Mouse (Mus musculus): ENCODE data around the gene Psma6. TPM values are rescaled to one million over a fixed set of nuclear protein-coding genes. Genes with fewer than 3 reads are reported as not detected.

Gene Psma6
- polyA plus RNA-seq, 1 experiment, result 119 TPM

GRCm38 (mm10) chr12:55397544-55398239 is 13.7 kb downstream of the Psma6 start:
- WGBS, result 47% methylated on average over 9 of the region's 9 CpGs
- Histone ChIP-seq H3K4me3 (replicated peaks; ENCODE audit: control insufficient read depth, low read depth, low read length) (peak overlapping the region; percentile 63), H3K27ac (ENCODE audit: control insufficient read depth, insufficient read depth, low read depth, low read length, poor library complexity) (peak overlapping the region; percentile 91), H3K4me1 (ENCODE audit: control insufficient read depth, insufficient read depth, low read length) (peaks cover 7% of the 10 kb centered on the region)
- TF ChIP-seq CTCF (IDR thresholded peaks at IDR 0.05; ENCODE audit: control insufficient read depth, insufficient read depth, low read length) (no peak), POLR2A (IDR thresholded peaks at IDR 0.05; ENCODE audit: borderline replicate concordance, control insufficient read depth, low read depth, low read length) (no peak)

GRCm38 (mm10) chr12:55398240-55399127 is 14.5 kb downstream of the Psma6 start:
- Histone ChIP-seq H3K27ac (ENCODE audit: control insufficient read depth, insufficient read depth, low read depth, low read length, poor library complexity) (peak overlapping the region; percentile 91), H3K4me3 (replicated peaks; ENCODE audit: control insufficient read depth, low read depth, low read length) (peak overlapping the region; percentile 84), H3K4me1 (ENCODE audit: control insufficient read depth, insufficient read depth, low read length) (peaks cover 7% of the 10 kb centered on the region)
- WGBS, result 1% methylated on average over 51 of the region's 51 CpGs
- TF ChIP-seq CTCF (IDR thresholded peaks at IDR 0.05; ENCODE audit: control insufficient read depth, insufficient read depth, low read length) (no peak), POLR2A (IDR thresholded peaks at IDR 0.05; ENCODE audit: borderline replicate concordance, control insufficient read depth, low read depth, low read length) (peak; percentile 77; the same call in 1 of the 2 replicates)

- under 1% methylated on average over 20 of the region's 20 CpGs for WGBS
- TF ChIP-seq POLR2A (IDR thresholded peaks at IDR 0.05; ENCODE audit: borderline replicate concordance, control insufficient read depth, low read depth, low read length) (no peak), CTCF (IDR thresholded peaks at IDR 0.05; ENCODE audit: control insufficient read depth, insufficient read depth, low read length) (no peak)
- H3K4me3 ChIP-seq (replicated peaks; ENCODE audit: control insufficient read depth, low read depth, low read length), result peak overlapping the region; percentile 84
These were observed 15.2 kb downstream of the Psma6 start for GRCm38 (mm10) chr12:55399128-55399677.

GRCm38 (mm10) chr12:55407888-55408287 is 23.9 kb downstream of the Psma6 start:
- 96% methylated on average over 5 of the region's 5 CpGs for WGBS
- Histone ChIP-seq H3K4me1 (ENCODE audit: control insufficient read depth, insufficient read depth, low read length) (no peaks in the 10 kb centered on the region), H3K27ac (ENCODE audit: control insufficient read depth, insufficient read depth, low read depth, low read length, poor library complexity) (no peak overlapping the region), H3K4me3 (replicated peaks; ENCODE audit: control insufficient read depth, low read depth, low read length) (no peak overlapping the region)
- TF ChIP-seq POLR2A (IDR thresholded peaks at IDR 0.05; ENCODE audit: borderline replicate concordance, control insufficient read depth, low read depth, low read length) (no peak), CTCF (IDR thresholded peaks at IDR 0.05; ENCODE audit: control insufficient read depth, insufficient read depth, low read length) (no peak)

More at GRCm38 (mm10) chr12:55399128-55399677, 15.2 kb downstream of the Psma6 start:
- H3K4me1 ChIP-seq (ENCODE audit: control insufficient read depth, insufficient read depth, low read length), result peaks cover 7% of the 10 kb centered on the region
- H3K27ac ChIP-seq (ENCODE audit: control insufficient read depth, insufficient read depth, low read depth, low read length, poor library complexity), result peak overlapping the region; percentile 91

- TF ChIP-seq CTCF (IDR thresholded peaks at IDR 0.05; ENCODE audit: control insufficient read depth, insufficient read depth, low read length), result no peak
- TF ChIP-seq POLR2A (IDR thresholded peaks at IDR 0.05; ENCODE audit: borderline replicate concordance, control insufficient read depth, low read depth, low read length), result no peak
- Histone ChIP-seq H3K4me1 (ENCODE audit: control insufficient read depth, insufficient read depth, low read length) (no peaks in the 10 kb centered on the region; the same call in 1 of the 2 replicates), H3K4me3 (replicated peaks; ENCODE audit: control insufficient read depth, low read depth, low read length) (no peak overlapping the region), H3K27ac (ENCODE audit: control insufficient read depth, insufficient read depth, low read depth, low read length, poor library complexity) (no peak overlapping the region)
- 82% methylated on average over 5 of the region's 5 CpGs for WGBS
These were observed 31.2 kb downstream of the Psma6 start for GRCm38 (mm10) chr12:55415255-55415654.

GRCm38 (mm10) chr12:55415762-55416161 is 31.7 kb downstream of the Psma6 start:
- Histone ChIP-seq H3K4me3 (replicated peaks; ENCODE audit: control insufficient read depth, low read depth, low read length) (no peak overlapping the region), H3K4me1 (ENCODE audit: control insufficient read depth, insufficient read depth, low read length) (no peaks in the 10 kb centered on the region; the same call in 1 of the 2 replicates), H3K27ac (ENCODE audit: control insufficient read depth, insufficient read depth, low read depth, low read length, poor library complexity) (no peak overlapping the region)
- WGBS, result 79% methylated on average over 1 of the region's 1 CpGs
- TF ChIP-seq POLR2A (IDR thresholded peaks at IDR 0.05; ENCODE audit: borderline replicate concordance, control insufficient read depth, low read depth, low read length), result no peak
- no peak for TF ChIP-seq CTCF (IDR thresholded peaks at IDR 0.05; ENCODE audit: control insufficient read depth, insufficient read depth, low read length)

GRCm38 (mm10) chr12:55420220-55420619 is 36.2 kb downstream of the Psma6 start:
- TF ChIP-seq CTCF (IDR thresholded peaks at IDR 0.05; ENCODE audit: control insufficient read depth, insufficient read depth, low read length), result no peak
- Histone ChIP-seq H3K27ac (ENCODE audit: control insufficient read depth, insufficient read depth, low read depth, low read length, poor library complexity) (no peak overlapping the region), H3K4me1 (ENCODE audit: control insufficient read depth, insufficient read depth, low read length) (peaks cover 2% of the 10 kb centered on the region; the same call in 1 of the 2 replicates), H3K4me3 (replicated peaks; ENCODE audit: control insufficient read depth, low read depth, low read length) (no peak overlapping the region)
- WGBS, result 95% methylated on average over 24 of the region's 24 CpGs

- Histone ChIP-seq H3K4me1 (ENCODE audit: control insufficient read depth, insufficient read depth, low read length) (peaks cover 4% of the 10 kb centered on the region), H3K27ac (ENCODE audit: control insufficient read depth, insufficient read depth, low read depth, low read length, poor library complexity) (no peak overlapping the region), H3K4me3 (replicated peaks; ENCODE audit: control insufficient read depth, low read depth, low read length) (no peak overlapping the region)
- TF ChIP-seq CTCF (IDR thresholded peaks at IDR 0.05; ENCODE audit: control insufficient read depth, insufficient read depth, low read length), result no peak
- TF ChIP-seq POLR2A (IDR thresholded peaks at IDR 0.05; ENCODE audit: borderline replicate concordance, control insufficient read depth, low read depth, low read length), result no peak
- WGBS, result 8% methylated on average over 3 of the region's 3 CpGs
These were observed 38.0 kb downstream of the Psma6 start for GRCm38 (mm10) chr12:55422057-55422456.
